Mouse (Mus musculus) embryo, embryonic 10 days (tissue): ENCODE data around the gene Ppil2.

Source experiments
- DNase-seq: peaks from one replicate; pipeline ENCODE4 v3.0.0-alpha.2; 2015; ENCODE audit warnings: low spot score

The Ppil2 gene

GRCm38 (mm10) chr16:17102630-17103220 lies 8.3 kb downstream of the Ppil2 start:
- DNase-seq, result no peak

DNA sequence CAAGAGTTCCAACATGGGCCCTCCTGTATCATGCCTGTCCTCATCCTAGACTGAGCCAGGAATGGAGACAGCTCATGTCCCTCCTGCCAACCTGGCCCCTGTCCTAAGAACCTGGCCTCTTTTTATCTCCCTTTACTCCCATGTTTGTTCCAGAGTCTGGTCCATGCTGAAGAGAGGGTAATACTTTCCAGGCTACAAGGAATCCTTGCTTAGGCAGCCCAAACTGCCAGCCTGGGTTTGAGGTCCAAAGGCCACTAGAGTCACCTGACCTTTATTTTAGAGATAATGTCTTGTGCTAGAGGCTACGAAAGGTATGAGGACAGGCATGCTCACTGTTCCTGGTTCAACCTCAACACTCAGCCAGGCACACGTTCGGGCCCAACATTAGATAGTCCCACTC lies 14.1 kb downstream of the Ppil2 start:
- DNase-seq, result no peak

GRCm38 (mm10) chr16:17088346-17088745 lies 22.7 kb downstream of the Ppil2 start:
- DNase-seq, result no peak

- no peak for DNase-seq
Measured at GRCm38 (mm10) chr16:17086669-17087193, 24.3 kb downstream of the Ppil2 start.

DNA sequence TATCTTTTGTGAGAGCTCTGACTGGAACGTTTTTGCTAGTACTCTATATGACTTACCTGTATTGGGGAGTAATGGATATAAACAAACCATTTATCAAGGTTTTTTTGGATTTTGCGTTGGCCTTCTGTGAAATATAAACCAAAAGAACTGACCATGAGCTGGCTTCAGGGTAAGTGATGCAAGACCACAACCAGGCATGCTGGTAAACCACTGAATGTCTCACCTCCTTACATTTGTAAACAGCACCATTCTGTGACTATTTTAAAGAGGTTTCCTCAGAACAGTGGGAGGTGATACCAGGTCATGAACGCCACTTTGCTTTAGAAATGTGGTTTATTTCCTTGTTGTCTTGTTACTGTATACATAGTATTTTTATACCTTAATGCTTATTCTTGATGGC lies 24.8 kb downstream of the Ppil2 start:
- no peak for DNase-seq

- DNase-seq, result no peak
Measured at GRCm38 (mm10) chr16:17085636-17086035, 25.4 kb downstream of the Ppil2 start.

DNA sequence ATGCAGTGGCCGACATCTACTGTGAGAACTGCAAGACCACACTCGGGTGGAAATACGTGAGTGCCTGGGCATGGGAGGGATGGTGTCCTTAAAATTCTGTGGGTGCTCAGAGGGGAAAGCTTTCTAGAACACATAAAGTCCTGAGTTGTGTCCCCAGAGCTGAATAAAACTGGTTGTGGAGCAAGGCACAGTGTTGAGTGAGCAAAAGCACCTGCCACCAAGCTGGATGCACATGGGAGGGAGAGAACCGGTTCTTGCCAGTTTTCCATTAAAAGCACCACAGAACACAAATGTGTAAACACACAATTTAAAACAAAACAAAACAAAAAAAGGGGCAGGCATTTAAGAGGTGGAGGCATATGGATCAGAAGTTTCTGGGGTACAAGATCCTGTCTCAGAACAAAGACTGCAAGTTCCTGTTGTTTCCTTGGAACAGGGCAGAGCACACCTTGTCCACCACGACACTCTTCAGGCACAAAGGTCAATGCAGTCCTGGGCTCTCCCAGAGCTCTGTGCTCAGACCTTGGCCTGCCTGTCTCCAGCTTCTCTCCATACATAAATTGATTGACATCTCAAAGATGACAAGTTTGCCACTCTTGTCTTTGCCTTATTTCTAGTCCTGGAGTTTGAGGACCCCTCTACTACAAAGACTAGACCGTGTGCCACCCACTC lies 28.8 kb downstream of the Ppil2 start:
- DNase-seq, result no peak

DNA sequence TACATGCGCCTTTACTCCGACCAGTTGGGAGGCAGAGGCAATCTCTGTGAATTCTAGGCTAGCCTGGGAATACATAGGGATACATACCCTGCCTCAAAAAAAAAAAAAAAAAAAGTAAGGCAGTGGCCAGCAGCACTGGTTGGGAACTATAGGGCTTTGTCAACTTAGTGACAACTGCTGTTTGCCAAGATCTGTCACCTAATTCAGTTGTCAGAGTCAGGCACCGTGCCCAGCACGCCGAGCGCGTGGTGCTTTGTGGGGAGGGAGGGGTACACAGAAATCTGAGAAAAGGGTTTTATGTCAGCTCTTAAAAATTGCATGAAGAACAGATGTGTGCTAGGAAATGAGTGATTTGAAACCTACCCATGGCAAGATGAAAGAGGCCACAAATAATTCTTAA lies 33.0 kb downstream of the Ppil2 start:
- DNase-seq, result no peak

GRCm38 (mm10) chr16:17076869-17077268 lies 34.2 kb downstream of the Ppil2 start:
- DNase-seq, result no peak

DNA sequence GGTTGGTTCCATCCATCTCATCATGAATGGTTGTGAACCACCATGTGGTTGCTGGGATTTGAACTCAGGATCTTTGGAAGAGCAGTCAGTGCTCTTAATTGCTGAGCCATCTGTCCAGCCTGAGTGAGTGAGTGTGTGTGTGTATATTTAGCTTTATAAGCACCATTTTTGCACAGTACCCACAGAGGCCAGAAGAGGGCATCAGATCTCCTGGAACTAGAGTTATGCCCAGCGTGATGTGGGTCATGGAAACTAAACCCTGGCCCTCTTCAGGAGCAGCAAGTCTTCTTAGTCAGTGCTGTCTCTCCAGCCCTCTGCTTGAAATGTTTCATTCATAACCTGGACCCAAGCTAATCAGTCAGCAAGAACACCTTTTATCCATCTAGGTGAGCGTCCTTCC lies 34.8 kb downstream of the Ppil2 start:
- no peak for DNase-seq

- DNase-seq, result no peak
Measured at GRCm38 (mm10) chr16:17073000-17073399, 38.1 kb downstream of the Ppil2 start.

DNA sequence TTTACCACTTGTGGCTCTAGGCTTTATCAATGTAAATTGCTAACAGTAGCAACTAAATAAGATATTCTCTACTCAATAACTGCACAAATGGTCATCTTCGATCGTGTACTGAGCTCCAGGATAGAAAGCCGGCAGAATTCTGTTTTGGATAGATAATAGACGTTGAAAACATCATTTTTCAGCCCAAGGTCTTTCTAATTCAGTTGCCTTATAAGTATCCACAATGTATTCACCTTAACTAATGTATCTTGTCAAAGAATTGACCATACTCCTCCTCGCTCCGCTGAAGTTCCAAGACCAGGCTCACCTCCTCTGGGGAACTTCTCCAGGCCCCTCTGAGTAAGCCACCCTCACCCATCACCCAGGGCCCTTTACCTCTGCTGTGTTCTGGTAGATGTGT lies 40.3 kb downstream of the Ppil2 start:
- DNase-seq, result no peak

DNA sequence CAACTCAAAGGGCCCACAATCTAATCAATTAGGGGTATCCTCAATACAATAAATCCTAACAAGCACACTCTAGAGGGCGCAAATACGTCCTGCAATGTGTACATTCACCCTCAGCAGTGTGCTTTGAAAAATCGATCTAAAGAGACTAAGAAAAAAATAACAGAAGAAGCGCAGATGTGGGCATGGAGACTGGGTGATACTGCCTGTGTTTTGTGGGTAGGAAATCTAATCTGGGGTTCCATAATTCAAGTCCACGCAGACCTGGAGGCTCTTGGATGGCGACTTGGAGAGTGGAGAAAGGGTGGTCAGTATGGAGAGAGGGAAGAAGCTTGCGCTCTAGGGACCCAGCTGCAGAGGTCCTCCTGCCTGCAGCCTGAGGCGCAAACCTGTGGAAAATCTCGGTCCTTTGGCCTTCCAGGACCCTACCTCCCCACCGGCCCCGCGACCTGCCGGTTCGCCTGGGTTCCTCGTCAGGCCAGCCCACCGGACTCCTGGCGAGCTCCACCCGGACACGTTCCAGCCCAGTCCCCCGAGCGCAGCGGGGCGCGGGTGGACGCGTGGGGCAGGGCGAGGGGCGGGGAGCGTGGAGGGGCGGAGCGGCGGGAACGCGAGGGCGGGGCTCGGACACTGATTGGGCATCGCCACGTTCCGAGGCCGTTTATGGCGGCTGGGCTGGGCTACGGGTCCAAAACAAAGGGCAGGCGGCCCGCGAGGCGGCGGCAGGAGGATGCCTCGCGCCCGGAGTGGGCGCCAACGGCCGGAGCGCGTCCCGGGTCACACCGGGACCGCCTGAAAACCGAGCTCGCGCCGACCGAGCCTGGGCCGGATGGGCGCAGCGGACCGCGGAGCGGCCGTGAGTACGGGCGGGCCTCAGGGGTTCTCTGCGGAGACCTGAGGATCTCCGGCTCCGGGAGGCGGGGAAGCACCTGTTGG lies 41.3 kb downstream of the Ppil2 start, which contains the start of gene Ypel1:
Ypel1 (plus strand) TSS at position 186 of the 933 bp plus-strand sequence.
- peak; percentile 95 for DNase-seq

GRCm38 (mm10) chr16:17067552-17067951 lies 43.5 kb downstream of the Ppil2 start:
- no peak for DNase-seq

- DNase-seq, result no peak
Measured at GRCm38 (mm10) chr16:17062338-17062737, 48.7 kb downstream of the Ppil2 start.

- DNase-seq, result no peak
Measured at GRCm38 (mm10) chr16:17055584-17055983, 55.5 kb downstream of the Ppil2 start.

DNA sequence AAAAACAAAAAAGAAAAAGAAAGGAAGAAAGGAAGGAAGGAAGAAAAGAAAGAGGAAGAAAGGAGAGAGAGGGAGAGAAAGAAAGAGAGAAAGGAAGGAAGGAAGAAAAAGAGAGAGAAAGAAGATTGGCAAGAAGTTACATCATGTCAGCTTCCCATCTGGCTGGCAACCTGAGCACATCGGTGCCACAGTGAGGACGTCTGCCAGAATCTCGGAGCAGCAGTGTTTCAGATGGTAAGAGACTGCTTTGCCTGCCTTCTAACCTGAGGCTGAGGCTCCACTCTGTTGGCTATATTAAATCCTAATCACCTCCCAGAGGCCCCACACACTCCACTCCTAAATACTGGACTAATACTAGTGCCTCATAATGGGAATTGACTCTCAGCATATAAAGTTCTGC lies 57.2 kb downstream of the Ppil2 start:
- no peak for DNase-seq

- no peak for DNase-seq
Measured at GRCm38 (mm10) chr16:17052087-17052486, 59.0 kb downstream of the Ppil2 start.

- DNase-seq, result no peak
Measured at GRCm38 (mm10) chr16:17049886-17050285, 61.2 kb downstream of the Ppil2 start.

DNA sequence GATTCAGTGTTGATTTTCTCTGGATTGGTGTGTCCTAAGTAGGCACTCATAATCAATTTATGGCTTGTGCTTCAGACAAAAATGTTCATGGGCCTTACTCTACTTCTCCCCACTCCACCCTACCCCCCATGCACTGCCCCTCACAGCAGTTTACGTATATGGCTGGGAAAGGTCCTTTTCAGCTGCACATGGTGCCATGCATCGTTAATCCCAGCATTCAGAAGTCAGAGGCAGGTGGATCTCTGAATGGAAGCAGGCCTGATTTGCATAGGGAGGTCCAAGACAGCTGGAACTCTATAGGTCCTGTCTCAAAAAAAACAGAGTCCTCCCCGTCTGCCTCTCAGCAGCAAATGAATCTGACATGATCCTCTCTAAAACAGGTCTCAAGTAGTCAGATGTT lies 65.8 kb downstream of the Ppil2 start:
- DNase-seq, result no peak

GRCm38 (mm10) chr16:17044320-17044719 lies 66.7 kb downstream of the Ppil2 start:
- no peak for DNase-seq

DNA sequence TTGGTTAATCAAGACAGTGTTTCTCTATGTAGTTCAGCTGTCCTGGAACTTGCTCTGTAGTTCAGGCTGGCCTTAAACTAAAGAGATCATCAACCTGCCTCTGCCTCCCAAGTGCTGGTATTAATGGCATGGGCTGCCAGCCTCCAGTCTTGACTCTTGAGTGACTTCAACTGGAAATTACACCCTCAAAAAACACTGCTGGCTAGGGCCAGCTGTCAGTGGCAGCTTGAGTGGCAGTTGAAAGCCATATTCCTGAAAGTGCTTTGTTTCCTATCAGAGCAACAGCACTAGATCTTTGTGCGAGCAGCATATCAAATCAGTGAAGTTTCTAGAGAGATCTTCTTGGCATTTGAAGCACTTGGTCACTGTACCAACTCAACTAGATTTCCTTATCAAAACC lies 69.6 kb downstream of the Ppil2 start:
- no peak for DNase-seq

- DNase-seq, result no peak
Measured at GRCm38 (mm10) chr16:17040716-17041115, 70.3 kb downstream of the Ppil2 start.
